Mouse (Mus musculus) heart, adult 8-10 months (tissue): Measurements from ENCODE around the gene Birc7. TPM values are rescaled to one million over a fixed set of nuclear protein-coding genes. Genes with fewer than 3 reads are reported as not detected.
A peak's percentile ranks its signal among the peaks of the same experiment; 100 is the strongest.

Source experiments
- DNase-seq: peaks from one replicate; pipeline ENCODE4 v3.0.0; 2022; ENCODE audit warnings: low spot score
- microRNA-seq: library from miRNA; unstranded; fragments of <30 nt; microRNA quantifications from one replicate; pipeline ENCODE4 v1.2.0, GENCODE M21; 2022
- total RNA-seq, 4 experiments: library from RNA; stranded (reverse); gene quantifications; 2 replicates each; pipeline ENCODE4 v1.2.4; 2022

Gene Birc7
- total RNA-seq, 4 experiments from 2014 or later, result not detected

GRCm38 (mm10) chr2:180966092-180966882, 37.5 kb downstream of the Birc7 start:
- DNase-seq, result no peak

DNA sequence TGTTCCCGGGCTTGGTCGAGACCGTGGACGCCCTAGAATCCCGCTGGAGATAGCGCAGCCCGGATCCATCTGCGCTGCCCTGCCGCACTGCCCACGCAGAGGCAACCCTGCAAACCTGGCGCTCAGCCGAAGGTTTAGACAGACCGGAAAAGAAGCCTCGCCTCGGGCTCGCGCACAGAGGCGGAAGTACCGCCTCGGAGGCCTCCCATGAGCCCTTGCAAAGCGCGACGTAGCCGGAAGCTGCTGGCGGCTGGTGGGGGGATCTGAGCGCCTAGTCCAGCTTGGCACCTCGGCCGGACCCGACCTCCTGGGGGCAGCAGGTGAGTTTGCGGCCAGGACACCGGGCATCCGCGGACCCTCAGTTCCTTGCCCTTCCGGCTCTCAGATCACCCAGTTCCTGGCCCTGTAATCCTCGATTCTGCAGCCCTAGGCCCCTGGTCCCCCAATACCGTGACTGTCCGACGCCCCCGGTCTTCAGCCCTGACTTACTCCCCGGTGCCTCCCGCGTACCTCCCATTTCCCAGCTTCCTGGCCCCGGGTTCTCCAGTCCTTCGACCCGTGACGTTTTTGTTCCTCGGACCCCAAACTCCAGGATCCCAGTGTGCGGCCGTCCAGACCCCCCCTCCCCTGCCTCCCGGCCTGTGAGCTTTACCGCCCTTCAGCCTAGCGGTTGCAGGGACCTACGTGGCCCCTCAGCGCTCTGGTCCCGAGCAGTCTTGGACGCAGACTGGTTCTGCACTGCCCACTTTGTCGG, 38.4 kb downstream of the Birc7 start, which contains the start of gene Arfgap1:
TSS of gene Arfgap1 (plus strand) at position 216 of the 754 bp plus-strand sequence.
- DNase-seq, result peak; percentile 93

DNA sequence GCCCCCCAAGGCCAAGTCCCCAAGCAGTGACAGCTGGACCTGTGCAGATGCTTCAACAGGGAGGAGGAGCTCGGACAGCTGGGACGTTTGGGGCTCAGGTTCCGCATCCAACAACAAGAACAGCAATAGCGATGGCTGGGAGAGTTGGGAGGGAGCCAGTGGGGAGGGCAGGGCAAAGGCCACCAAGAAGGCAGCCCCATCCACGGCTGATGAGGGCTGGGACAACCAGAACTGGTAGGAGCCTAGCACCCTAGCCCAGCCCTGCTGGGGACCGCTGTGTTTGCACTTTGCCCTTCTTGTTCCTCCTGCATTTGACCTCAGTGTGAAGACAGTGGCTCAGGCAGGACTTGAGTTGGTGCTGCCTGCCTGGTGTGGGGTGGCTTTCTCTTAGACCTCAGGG, 52.3 kb downstream of the Birc7 start:
- no peak for DNase-seq

Small RNAs within 50 kb of the gene (microRNA-seq; reads per million reads assigned to microRNA genes)
- not detected for gene Mir124a-3

Other genes starting within 250 kb of the Birc7 start
- 10 to 100 TPM; 25.2 to 35.9 (median 31.1) TPM for gene Dido1, start 219.0 kb upstream of the Birc7 start, total RNA-seq
- gene Gid8, start 218.9 kb upstream of the Birc7 start, total RNA-seq, result 10 to 100 TPM; 57.6 to 66.1 (median 59.5) TPM
- under 1 TPM; 0.30 to 0.75 (median 0.40) TPM for gene Slc17a9, start 203.8 kb upstream of the Birc7 start, total RNA-seq
- not detected for gene Bhlhe23, start 152.1 kb upstream of the Birc7 start, total RNA-seq
- 10 to 100 TPM; 28.5 to 31.4 (median 30.5) TPM for gene Ythdf1, start 8.1 kb upstream of the Birc7 start, total RNA-seq
- 10 to 100 TPM in 1 of 4 experiments, 1 to 10 TPM in 3; 6.6 to 12.0 (median 6.7) TPM for gene Nkain4, start 25.7 kb downstream of the Birc7 start, total RNA-seq
- 10 to 100 TPM; 28.1 to 35.6 (median 33.2) TPM for gene Arfgap1, start 38.2 kb downstream of the Birc7 start, total RNA-seq
- under 1 TPM; 0.19 to 0.75 (median 0.28) TPM for gene Col20a1, start 57.5 kb downstream of the Birc7 start, total RNA-seq
- gene Chrna4, start 114.5 kb downstream of the Birc7 start, total RNA-seq, result not detected
- under 1 TPM in 3 of 4 experiments, not detected in 1; 0.06 to 0.12 (median 0.09) TPM for gene Kcnq2, start 206.3 kb downstream of the Birc7 start, total RNA-seq
- 1,000 to 10,000 TPM; 1,613 to 1,715 (median 1,670) TPM for gene Eef1a2, start 228.0 kb downstream of the Birc7 start, total RNA-seq